Mouse (Mus musculus): Measurements from ENCODE around the gene Notch3.

Gene Notch3

GRCm38 (mm10) chr17:32165803-32166595, 653 bp downstream of the Notch3 start:
- no peak for DNase-seq (ENCODE audit: low spot score in 2 of 2)

- peak in 1 of 2 experiments; percentile 53 for DNase-seq (ENCODE audit: low spot score in 2 of 2)
Observed at GRCm38 (mm10) chr17:32165266-32165802, 1.3 kb downstream of the Notch3 start.

- DNase-seq (ENCODE audit: low spot score in 2 of 2): no peak
Observed at GRCm38 (mm10) chr17:32164780-32165179, 1.9 kb downstream of the Notch3 start.

- no peak for DNase-seq (ENCODE audit: low spot score in 2 of 2)
Observed at GRCm38 (mm10) chr17:32163910-32164650, 2.6 kb downstream of the Notch3 start.

- peak; percentile 81 to 85 for DNase-seq (ENCODE audit: low spot score in 2 of 2)
Observed at GRCm38 (mm10) chr17:32162112-32162850, 4.4 kb downstream of the Notch3 start.

- no peak for DNase-seq (ENCODE audit: low spot score in 2 of 2)
Observed at GRCm38 (mm10) chr17:32160882-32161281, 5.8 kb downstream of the Notch3 start.

- no peak for DNase-seq (ENCODE audit: low spot score in 2 of 2)
Observed at GRCm38 (mm10) chr17:32158841-32159240, 7.8 kb downstream of the Notch3 start.

GRCm38 (mm10) chr17:32146718-32147117, 19.9 kb downstream of the Notch3 start:
- no peak for DNase-seq (ENCODE audit: low spot score in 2 of 2)

GRCm38 (mm10) chr17:32142907-32143854, 23.5 kb downstream of the Notch3 start:
- DNase-seq (ENCODE audit: low spot score in 2 of 2): peak; percentile 51 to 80

GRCm38 (mm10) chr17:32142234-32142633, 24.4 kb downstream of the Notch3 start:
- no peak for DNase-seq (ENCODE audit: low spot score in 2 of 2)

- DNase-seq (ENCODE audit: low spot score in 2 of 2): no peak
Observed at GRCm38 (mm10) chr17:32133375-32133774, 33.3 kb downstream of the Notch3 start.

- no peak for DNase-seq (ENCODE audit: low spot score in 2 of 2)
Observed at GRCm38 (mm10) chr17:32132087-32132486, 34.6 kb downstream of the Notch3 start.

GRCm38 (mm10) chr17:32130506-32130905, 36.1 kb downstream of the Notch3 start:
- no peak for DNase-seq (ENCODE audit: low spot score in 2 of 2)

GRCm38 (mm10) chr17:32127195-32127594, 39.5 kb downstream of the Notch3 start:
- DNase-seq (ENCODE audit: low spot score in 2 of 2): no peak

GRCm38 (mm10) chr17:32125407-32125806, 41.2 kb downstream of the Notch3 start:
- DNase-seq (ENCODE audit: low spot score in 2 of 2): no peak

GRCm38 (mm10) chr17:32123545-32123944, 43.1 kb downstream of the Notch3 start:
- no peak for DNase-seq (ENCODE audit: low spot score in 2 of 2)

- DNase-seq (ENCODE audit: low spot score in 2 of 2): no peak
Observed at GRCm38 (mm10) chr17:32122587-32122970, 44.1 kb downstream of the Notch3 start.

GRCm38 (mm10) chr17:32121833-32122586, 44.6 kb downstream of the Notch3 start:
- DNase-seq (ENCODE audit: low spot score in 2 of 2): no peak

GRCm38 (mm10) chr17:32120771-32121532, 45.7 kb downstream of the Notch3 start:
- no peak for DNase-seq (ENCODE audit: low spot score in 2 of 2)

All from urinary bladder, adult 18-20 months (tissue).